Mouse (Mus musculus): ENCODE measurements around the gene Lhcgr.
"Not testable (repeated sequence)": the region's sequence is repeated elsewhere in the genome, so short reads cannot be mapped to it uniquely, and the experiment has no call there.

The Lhcgr gene

GRCm38 (mm10) chr17:88791440-88792152 is at the start of gene Lhcgr:
Lhcgr (minus strand) TSS chr17:88791990.
- no peak for DNase-seq

GRCm38 (mm10) chr17:88817601-88818000 is 25.8 kb upstream of the Lhcgr start:
- no peak for DNase-seq

GRCm38 (mm10) chr17:88812943-88813342 is 21.2 kb upstream of the Lhcgr start:
- DNase-seq, result not testable (repeated sequence)

GRCm38 (mm10) chr17:88810807-88811206 is 19.0 kb upstream of the Lhcgr start:
- DNase-seq, result no peak

GRCm38 (mm10) chr17:88806421-88806820 is 14.6 kb upstream of the Lhcgr start:
- DNase-seq, result no peak

GRCm38 (mm10) chr17:88803441-88803840 is 11.7 kb upstream of the Lhcgr start:
- DNase-seq, result no peak

- no peak for DNase-seq
These were observed 1.1 kb downstream of the Lhcgr start for GRCm38 (mm10) chr17:88790680-88791079.

- DNase-seq, result no peak
These were observed 3.4 kb downstream of the Lhcgr start for GRCm38 (mm10) chr17:88788392-88788791.

- no peak for DNase-seq
These were observed 4.9 kb downstream of the Lhcgr start for GRCm38 (mm10) chr17:88786881-88787280.

GRCm38 (mm10) chr17:88786385-88786784 is 5.4 kb downstream of the Lhcgr start:
- DNase-seq, result no peak

GRCm38 (mm10) chr17:88779148-88779547 is 12.6 kb downstream of the Lhcgr start:
- DNase-seq, result no peak

- no peak for DNase-seq
These were observed 17.7 kb downstream of the Lhcgr start for GRCm38 (mm10) chr17:88774103-88774526.

GRCm38 (mm10) chr17:88770081-88770480 is 21.7 kb downstream of the Lhcgr start:
- no peak for DNase-seq

GRCm38 (mm10) chr17:88769283-88769859 is 22.4 kb downstream of the Lhcgr start:
- no peak for DNase-seq

- DNase-seq, result no peak
These were observed 24.9 kb downstream of the Lhcgr start for GRCm38 (mm10) chr17:88766857-88767256.

GRCm38 (mm10) chr17:88764136-88764485 is 27.7 kb downstream of the Lhcgr start:
- no peak for DNase-seq

- DNase-seq, result no peak
These were observed 28.2 kb downstream of the Lhcgr start for GRCm38 (mm10) chr17:88763396-88764135.

- DNase-seq, result no peak
These were observed 33.8 kb downstream of the Lhcgr start for GRCm38 (mm10) chr17:88758003-88758437.

GRCm38 (mm10) chr17:88755776-88756175 is 36.0 kb downstream of the Lhcgr start:
- DNase-seq, result no peak

GRCm38 (mm10) chr17:88753472-88753857 is 38.3 kb downstream of the Lhcgr start:
- peak; percentile 3 for DNase-seq

GRCm38 (mm10) chr17:88752827-88753471 is 38.8 kb downstream of the Lhcgr start:
- peak; percentile 31 for DNase-seq

- DNase-seq, result no peak
These were observed 42.1 kb downstream of the Lhcgr start for GRCm38 (mm10) chr17:88749646-88750045.

GRCm38 (mm10) chr17:88706231-88706649 is 85.5 kb downstream of the Lhcgr start:
- no peak for DNase-seq
